Mouse (Mus musculus) adrenal gland, adult 8-10 months (tissue): ENCODE measurements around the gene Pcsk1n. TPM values are rescaled to one million over a fixed set of nuclear protein-coding genes. Genes with fewer than 3 reads are reported as not detected.
"Not testable (repeated sequence)": the region's sequence is repeated elsewhere in the genome, so short reads cannot be mapped to it uniquely, and the experiment has no call there.

Experiments
- DNase-seq: peaks from one replicate; pipeline ENCODE4 v3.0.0; 2022
- total RNA-seq, 4 experiments: library from RNA; stranded (reverse); gene quantifications; 2 replicates each; pipeline ENCODE4 v1.2.4; 2022

The Pcsk1n gene
- 10 to 100 TPM; 47.2 to 84.3 (median 72.8) TPM for total RNA-seq

- DNase-seq, result no peak
Observed at GRCm38 (mm10) chrX:7919601-7920383, at the start of gene Pcsk1n. Gene Pcsk1n, plus strand, starts transcription at chrX:7919822.

DNA sequence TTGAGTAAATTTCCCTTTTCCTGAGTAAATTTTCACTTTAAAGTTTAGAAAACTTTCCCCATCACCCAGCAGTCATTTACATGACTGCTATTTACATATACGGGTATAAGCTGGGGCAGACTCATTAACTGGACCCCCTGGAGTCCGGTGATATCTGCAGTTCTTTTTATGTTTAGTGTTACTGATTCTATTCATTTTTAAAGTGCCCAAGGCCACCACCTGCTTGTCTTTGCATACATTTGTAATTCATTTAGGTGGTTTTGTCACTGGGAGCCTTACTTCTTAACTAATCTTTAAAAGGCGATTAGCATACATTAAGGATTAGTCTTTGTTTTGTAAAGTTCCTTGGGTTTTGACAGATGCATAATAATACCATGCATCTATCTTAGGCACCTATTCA is 49.8 kb upstream of the Pcsk1n start:
- no peak for DNase-seq

GRCm38 (mm10) chrX:7878007-7878419 is 41.6 kb upstream of the Pcsk1n start, which contains the start of gene Pim2:
Gene Pim2, plus strand, starts transcription at chrX:7878262.
- peak; percentile 84 for DNase-seq

DNA sequence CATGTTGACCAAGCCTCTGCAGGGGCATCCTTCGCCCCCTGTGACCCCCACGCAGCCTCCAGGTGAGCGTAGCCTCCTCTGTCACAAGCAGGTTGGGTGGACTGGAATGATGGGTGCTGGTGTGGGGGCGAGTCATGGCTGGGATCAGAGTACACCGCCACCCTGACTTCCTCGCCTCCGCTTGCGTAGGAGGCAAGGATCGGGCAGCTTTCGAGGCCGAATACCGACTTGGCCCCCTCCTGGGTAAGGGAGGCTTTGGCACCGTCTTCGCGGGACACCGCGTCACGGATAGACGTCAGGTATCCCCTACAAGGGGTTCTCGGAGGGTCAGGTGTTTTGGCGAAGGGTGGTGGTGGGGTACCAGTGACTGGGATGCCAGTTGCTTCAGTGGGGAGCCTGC is 41.1 kb upstream of the Pcsk1n start:
- no peak for DNase-seq

- DNase-seq, result peak; percentile 54
Observed at GRCm38 (mm10) chrX:7879819-7880218, 39.8 kb upstream of the Pcsk1n start.

- peak; percentile 89 for DNase-seq
Observed at GRCm38 (mm10) chrX:7883841-7884567, 35.6 kb upstream of the Pcsk1n start, which contains the start of gene Slc35a2. Gene Slc35a2, plus strand, starts transcription at chrX:7884028.

- DNase-seq, result no peak
Observed at GRCm38 (mm10) chrX:7898211-7898610, 21.4 kb upstream of the Pcsk1n start.

DNA sequence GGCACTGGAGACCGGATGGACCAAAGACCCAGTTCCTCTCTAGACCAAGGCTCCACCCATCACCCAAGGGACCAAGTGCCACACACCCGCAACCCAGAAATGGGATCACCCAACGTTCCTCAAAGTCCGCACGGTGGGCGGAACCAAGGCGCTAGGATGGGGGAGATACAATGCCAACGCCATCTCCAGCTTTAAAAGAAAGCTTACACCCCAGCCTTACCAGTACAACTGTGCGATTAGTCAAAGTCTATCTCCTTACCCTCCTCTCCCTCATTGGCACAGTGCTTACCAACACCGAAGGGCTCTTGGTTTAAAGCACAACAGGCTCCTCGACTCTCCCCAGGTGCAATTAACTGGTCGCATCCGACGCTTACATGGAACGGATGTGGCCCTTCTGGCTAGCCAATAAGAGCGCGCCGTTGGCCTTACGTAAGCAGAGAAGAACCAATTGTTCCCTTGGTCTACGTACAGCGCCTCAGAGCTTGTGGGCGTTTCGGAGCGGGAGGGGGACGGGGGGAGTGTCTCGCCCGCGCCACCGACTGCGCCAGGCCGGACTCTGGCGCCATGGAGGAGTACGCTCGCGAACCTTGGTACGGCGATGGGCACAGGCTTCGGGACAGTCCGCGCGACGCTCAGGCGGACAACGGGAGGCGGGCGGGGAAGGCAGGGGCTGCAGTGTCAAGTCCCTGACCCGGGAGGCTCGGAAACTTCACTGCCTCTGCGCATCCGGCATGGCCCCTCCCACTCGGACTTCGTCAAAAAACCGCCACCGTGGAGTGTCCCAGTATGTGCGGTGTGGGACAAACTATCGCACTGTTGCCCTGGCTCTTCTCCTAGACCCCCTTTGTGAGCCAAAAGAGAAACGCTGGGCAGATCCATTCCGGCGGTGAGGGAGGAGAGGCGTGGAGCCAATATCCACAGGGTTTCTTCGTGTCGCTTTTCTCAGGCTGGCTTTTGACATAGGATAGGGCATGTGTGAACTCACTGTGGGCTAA is 20.4 kb upstream of the Pcsk1n start, which contains the start of the genes Pqbp1 and Timm17b:
Gene Pqbp1, minus strand, starts transcription at position 390 of the 995 bp plus-strand sequence.
Gene Timm17b, plus strand, starts transcription at position 478 of the 995 bp plus-strand sequence.
- peak; percentile 87 for DNase-seq

- DNase-seq, result no peak
Observed at GRCm38 (mm10) chrX:7904441-7904840, 15.2 kb upstream of the Pcsk1n start.

DNA sequence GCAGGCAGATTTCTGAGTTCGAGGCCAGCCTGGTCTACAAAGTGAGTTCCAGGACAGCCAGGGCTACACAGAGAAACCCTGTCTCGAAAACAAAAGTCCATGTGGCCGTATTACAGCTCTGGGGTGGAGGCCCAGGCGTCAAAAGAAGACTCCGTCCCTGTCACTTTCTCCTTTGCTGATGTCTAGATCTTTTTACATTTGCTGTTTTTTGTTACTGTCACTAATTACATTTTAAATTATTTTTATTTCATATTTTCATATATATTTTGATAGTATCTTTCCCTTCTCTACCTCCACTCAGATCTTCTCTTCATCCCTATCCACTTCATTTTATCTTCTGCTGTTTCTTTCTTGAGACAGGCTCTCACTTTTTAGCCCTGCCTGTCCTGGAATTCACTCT is 11.9 kb upstream of the Pcsk1n start, which contains the start of gene Gm10491:
Gene Gm10491, minus strand, starts transcription at position 101 of the 400 bp plus-strand sequence.
- no peak for DNase-seq

DNA sequence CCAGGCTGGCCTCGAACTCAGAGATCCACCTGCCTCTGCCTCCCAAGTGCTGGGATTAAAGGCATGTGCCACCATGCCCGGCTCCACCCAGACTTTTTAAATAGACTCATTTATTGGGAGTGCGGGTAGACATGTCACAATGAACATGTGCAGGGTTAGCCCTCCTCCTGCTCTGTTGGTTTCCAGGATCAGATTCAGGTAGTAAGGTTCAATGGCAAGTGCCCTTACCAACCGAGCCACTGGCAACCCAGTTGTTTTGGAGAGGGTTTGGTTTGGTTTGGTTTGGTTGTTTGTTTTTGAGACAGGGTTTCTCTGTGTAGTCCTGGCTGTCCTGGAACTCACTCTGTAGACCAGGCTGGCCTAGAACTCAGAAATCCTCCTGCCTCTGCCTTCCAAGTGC is 10.4 kb upstream of the Pcsk1n start, which contains the start of gene Gm10490:
Gene Gm10490, plus strand, starts transcription at position 301 of the 400 bp plus-strand sequence.
- DNase-seq, result not testable (repeated sequence)

DNA sequence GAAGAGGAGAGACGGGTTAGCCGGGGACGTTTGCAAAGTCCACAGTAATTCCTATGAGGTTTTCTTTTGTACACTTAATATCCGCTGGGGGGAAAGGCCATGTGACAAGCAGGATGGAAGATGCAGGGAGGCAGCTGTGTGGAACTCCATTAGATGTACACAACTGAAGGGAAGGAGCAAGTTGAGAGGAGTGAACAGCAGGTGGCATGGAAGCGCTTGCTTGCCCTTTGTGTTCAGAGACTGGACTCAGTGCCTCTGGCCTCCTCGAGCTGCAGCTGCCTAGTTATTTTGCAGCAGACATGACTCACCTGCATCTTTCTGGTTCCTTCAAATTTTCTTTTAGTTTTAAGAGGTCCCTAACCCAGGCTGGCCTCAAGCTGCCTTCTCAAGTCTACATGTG is 9.1 kb upstream of the Pcsk1n start:
- no peak for DNase-seq

GRCm38 (mm10) chrX:7915669-7916068 is 4.0 kb upstream of the Pcsk1n start:
- DNase-seq, result not testable (repeated sequence)

GRCm38 (mm10) chrX:7917960-7918359 is 1.7 kb upstream of the Pcsk1n start:
- not testable (repeated sequence) for DNase-seq

GRCm38 (mm10) chrX:7922032-7922431 is 2.4 kb downstream of the Pcsk1n start:
- DNase-seq, result no peak

DNA sequence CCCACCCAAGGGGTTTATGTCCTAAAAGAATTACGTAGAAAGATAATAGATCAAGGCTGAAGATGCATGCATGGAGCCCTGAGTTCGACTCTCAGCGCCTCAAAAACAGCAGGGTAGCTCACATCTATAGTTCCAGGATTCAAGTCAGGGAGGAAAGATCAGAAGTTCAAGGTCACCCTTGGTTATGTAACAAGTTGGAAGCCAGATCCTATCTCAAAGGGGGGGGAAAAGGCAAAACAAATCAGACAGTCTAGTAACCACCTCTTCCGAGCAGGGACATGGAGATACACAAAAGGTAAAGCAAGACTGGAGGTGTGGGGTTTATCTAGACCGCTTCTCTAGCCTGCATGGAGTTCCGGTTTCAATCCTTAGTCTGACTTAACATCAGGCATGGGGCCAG is 6.6 kb downstream of the Pcsk1n start:
- no peak for DNase-seq

GRCm38 (mm10) chrX:7927116-7927515 is 7.5 kb downstream of the Pcsk1n start:
- DNase-seq, result no peak

DNA sequence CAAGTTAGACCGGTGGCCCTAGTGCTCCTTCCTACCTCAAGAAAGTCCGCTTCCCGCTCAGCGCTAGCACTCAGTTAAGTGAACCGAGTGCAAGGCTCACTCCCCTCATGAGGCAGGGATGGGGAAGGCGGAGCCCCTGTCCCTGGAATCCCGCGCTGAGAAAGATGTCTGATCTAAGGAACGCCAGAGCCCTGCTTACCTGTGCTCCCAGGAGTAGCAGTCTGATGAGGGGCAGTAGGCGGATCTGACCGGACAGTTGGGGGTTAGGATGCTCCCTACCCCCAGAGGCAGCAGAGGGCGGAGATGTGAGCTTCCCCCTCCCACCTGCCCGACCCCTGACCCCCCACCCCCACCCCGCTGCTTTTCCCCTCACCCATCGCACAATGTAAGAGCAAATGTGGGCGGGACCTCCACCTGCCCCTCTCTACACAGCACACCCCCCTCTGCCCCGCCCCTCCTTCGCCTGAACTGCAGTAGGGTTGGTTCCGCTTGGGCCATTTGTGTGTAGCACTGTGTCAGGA is 8.7 kb downstream of the Pcsk1n start, which contains the start of gene Eras:
Gene Eras, minus strand, starts transcription at position 338 of the 521 bp plus-strand sequence.
- no peak for DNase-seq

GRCm38 (mm10) chrX:7936874-7937273 is 17.3 kb downstream of the Pcsk1n start:
- no peak for DNase-seq

DNA sequence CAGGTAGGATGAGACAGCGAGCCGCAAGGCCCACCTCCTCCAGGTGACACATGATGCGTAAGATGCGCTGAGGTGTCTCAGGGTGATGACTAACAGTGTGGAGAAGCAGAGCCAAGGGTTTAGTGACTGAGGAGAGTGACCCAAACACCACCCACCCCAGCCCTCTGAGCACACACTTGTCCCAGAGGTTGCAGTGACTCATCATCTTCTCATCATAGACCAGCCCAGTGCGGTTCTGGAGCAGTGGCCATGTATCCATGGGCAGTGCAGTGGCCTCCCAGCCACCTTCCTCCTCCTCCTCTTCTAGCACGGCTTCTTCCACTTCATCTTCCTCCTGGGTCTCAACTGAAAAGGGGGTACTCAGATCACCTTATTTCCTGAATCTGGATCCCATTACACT is 18.0 kb downstream of the Pcsk1n start:
- no peak for DNase-seq

DNA sequence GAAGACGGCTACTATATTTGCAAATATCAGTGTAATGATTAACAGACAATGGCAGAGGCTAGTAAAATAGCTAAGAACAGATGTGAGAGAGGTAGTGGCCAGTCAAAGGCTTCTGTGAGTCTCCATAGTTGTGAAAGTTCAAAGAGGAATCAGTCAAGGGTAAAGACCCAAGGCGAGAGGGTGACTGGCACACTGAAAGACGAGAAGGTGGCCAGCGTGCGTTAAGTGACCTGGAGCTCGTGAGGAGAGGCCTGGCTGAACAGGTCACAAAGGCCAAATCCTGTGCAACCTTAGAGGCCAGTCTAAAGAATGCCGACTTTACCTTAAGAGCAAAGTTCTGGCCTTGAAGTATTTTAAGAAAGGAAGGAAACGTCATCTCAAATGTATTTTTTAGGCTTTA is 26.0 kb downstream of the Pcsk1n start:
- no peak for DNase-seq
